ENCODE assay signal across 19 mouse cellular contexts in genomic region chr1:94203281-94203680, GRCm38 (mm10).
DNase-seq lines count a peak whose midpoint lies in the region; ATAC-seq lines count a peak whose summit lies in the region.
"Had no signal": no experiment of that assay in that cellular context is flagged by ENCODE, and none has a peak within 500 bp of the region (broad histone marks: within the 10 kb centered on the region; RNA-seq: fewer than 3 reads in every experiment).

No protein-coding gene starts in this region.

- peak; percentile 71; the same call in 1 of the 2 replicates for ATAC-seq in common myeloid progenitor, adult 5-6 weeks (replicated peaks; ENCODE audit: low read depth, poor library complexity, severe bottlenecking)
- peak; percentile 62 for ATAC-seq in granulocyte monocyte progenitor cell, adult 5-6 weeks (replicated peaks; ENCODE audit: poor library complexity, severe bottlenecking)
- peak; percentile 65 for ATAC-seq in megakaryocyte progenitor cell, adult 5-6 weeks (replicated peaks; ENCODE audit: poor library complexity)
- ATAC-seq: activated CD4-positive, CD25-positive, alpha-beta regulatory T cell, adult 4 months; CD4-positive, CD25-positive, alpha-beta regulatory T cell, adult 4 months; Patski had no signal

- DNase-seq in layer of hippocampus, postnatal 36 days: no peak
- DNase-seq in kidney, postnatal 4 days: no peak
- DNase-seq in layer of hippocampus, adult 9-11 months: no peak
- DNase-seq: adrenal gland, adult 2 months; adrenal gland, adult 8-10 months; adrenal gland, postnatal 10 days; adrenal gland, postnatal 14 days; adrenal gland, postnatal 25 days; adrenal gland, postnatal 36 days; B cell, adult 2 months; cerebellum, adult 11 months; cerebellum, adult 11-12 months; cerebellum, adult 18-20 months had no signal
